Mouse (Mus musculus) heart, embryonic 13.5 days (tissue): ENCODE measurements around the gene Mab21l3. TPM values are rescaled to one million over a fixed set of nuclear protein-coding genes. Genes with fewer than 3 reads are reported as not detected.
A peak's percentile ranks its signal among the peaks of the same experiment; 100 is the strongest.

Experiments used
- ATAC-seq: fragments of 200-750 bp; cut with Nextera tagmentation; 2 replicates; pipeline ENCODE4 v1.8.0; 2017; ENCODE audit warnings: moderate TSS enrichment; ENCODE audit not compliant: insufficient number of reproducible peaks, low FRiP score, low TSS enrichment; ENCODE audit errors: extremely low read depth
- H3K27ac ChIP-seq: fragments of 300-500 bp; sonication (generic); replicated peaks from 2 replicates; pipeline ENCODE4 v1.5.1; 2015; ENCODE audit warnings: moderate library complexity, mild to moderate bottlenecking, inconsistent platforms
- H3K27me3 ChIP-seq: fragments of 300-500 bp; sonication (generic); replicated peaks from 2 replicates; pipeline ENCODE4 v1.6.1; 2015; ENCODE audit warnings: mild to moderate bottlenecking, inconsistent platforms
- H3K36me3 ChIP-seq: fragments of 300-500 bp; sonication (generic); 2 replicates; pipeline ENCODE4 v1.6.1; 2015; ENCODE audit warnings: mild to moderate bottlenecking, inconsistent platforms
- H3K4me1 ChIP-seq: fragments of 300-500 bp; sonication (generic); 2 replicates; pipeline ENCODE4 v1.6.1; 2015; ENCODE audit warnings: inconsistent platforms
- H3K4me2 ChIP-seq: fragments of 300-500 bp; sonication (generic); 2 replicates; pipeline ENCODE4 v1.6.1; 2015; ENCODE audit warnings: inconsistent platforms, mild to moderate bottlenecking, moderate library complexity
- H3K4me3 ChIP-seq: fragments of 300-500 bp; sonication (generic); 2 replicates; pipeline ENCODE4 v1.5.1; 2015; ENCODE audit warnings: moderate library complexity, mild to moderate bottlenecking, inconsistent platforms
- H3K9ac ChIP-seq: fragments of 300-500 bp; sonication (generic); 2 replicates; pipeline ENCODE4 v1.6.1; 2015; ENCODE audit warnings: inconsistent platforms, mild to moderate bottlenecking, moderate library complexity
- H3K9me3 ChIP-seq: fragments of 300-500 bp; sonication (generic); 2 replicates; pipeline ENCODE4 v1.6.1; 2016; ENCODE audit warnings: inconsistent platforms
- WGBS: fragments of 180-500 bp; shearing (Covaris S2); methylation state at CpG from one replicate; pipeline ENCODE4 v1.1.7; 2015; ENCODE audit warnings: mixed read lengths; 5-methylcytosine and 5-hydroxymethylcytosine counted together
- polyA plus RNA-seq: library from polyadenylated mRNA; unstranded; fragments of >200 nt; fragmentation: Nextera tagmentation; extraction: Ambion mirVana; gene quantifications from 2 replicates; pipeline ENCODE4 v1.2.1, GENCODE M21; 2015

Gene Mab21l3
- polyA plus RNA-seq, 1 experiment from 2014 or later: 0.55 TPM

DNA sequence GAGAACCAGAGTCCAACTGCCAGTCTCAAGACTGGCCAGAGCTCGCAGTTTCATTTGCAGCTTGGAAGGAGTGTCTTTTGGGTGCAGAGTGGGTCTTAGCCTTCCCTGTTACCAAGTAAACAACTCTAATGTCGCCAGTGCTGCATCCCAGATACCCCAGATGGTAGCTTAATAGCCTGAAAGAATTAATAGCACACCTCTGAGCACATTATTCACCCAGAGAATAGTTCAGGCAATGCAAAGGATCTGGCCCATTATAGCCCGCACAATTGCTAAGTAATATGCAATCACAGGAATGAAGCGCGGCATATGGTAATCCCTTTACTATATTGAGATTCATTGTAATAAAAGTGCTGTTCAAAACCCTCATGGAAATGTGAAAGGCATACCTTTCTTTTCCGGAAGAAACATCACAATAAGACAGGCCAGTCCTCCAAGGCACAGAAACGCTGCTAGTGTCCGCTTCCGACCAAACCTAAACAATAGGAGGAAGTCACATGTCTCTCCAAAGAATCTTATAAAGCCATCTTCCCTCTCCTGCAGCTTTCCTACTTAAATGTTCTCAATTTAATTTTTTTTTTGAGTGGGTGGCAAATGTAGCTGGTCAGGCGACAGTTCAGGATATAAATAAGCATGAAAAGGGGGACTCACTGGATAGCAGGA lies 26.6 kb upstream of the Mab21l3 start:
- Histone ChIP-seq H3K4me3 (no peak overlapping the region), H3K4me2 (no peak overlapping the region), H3K4me1 (peaks cover 20% of the 10 kb centered on the region), H3K9ac (no peak overlapping the region), H3K27ac (peak overlapping the region; percentile 85), H3K9me3 (no peaks in the 10 kb centered on the region), H3K27me3 (no peaks in the 10 kb centered on the region), H3K36me3 (peaks cover 60% of the 10 kb centered on the region)
- 68% methylated on average over 10 of the region's 10 CpGs for WGBS
- ATAC-seq: no peak

DNA sequence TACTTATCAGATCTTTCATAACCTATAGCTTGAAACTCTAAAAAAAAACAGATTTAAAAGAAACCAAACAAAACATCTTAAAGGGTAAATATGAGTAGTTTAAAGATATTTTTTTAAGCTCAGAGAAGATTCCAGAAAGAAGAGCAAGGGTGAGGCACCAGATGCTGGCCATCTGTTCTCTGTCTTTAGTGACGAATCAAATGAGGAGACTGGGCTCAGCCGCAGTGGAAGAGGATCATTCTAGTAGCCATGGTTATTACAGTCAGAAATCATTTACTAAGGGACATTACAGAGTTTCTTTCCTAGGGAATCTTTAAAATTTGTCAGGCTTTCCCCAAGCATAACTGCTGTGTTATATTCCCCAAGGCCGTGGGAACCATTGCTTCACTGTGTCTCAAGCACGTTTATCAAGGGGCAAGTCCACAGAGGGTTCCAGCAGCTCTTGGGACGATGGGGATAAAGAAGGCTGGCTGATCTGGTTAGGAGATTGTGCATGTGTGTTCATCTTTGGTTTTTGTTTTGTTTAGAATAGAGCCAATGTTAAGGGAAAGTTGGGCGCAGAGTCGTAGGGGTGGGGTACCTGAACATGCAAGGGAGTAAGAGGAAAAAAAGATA lies 24.4 kb upstream of the Mab21l3 start:
- peaks cover 20% of the 10 kb centered on the region for H3K4me1 ChIP-seq
- H3K36me3 ChIP-seq: peaks cover 44% of the 10 kb centered on the region
- H3K4me3 ChIP-seq: no peak overlapping the region
- no peak overlapping the region for H3K27ac ChIP-seq
- no peak for ATAC-seq
- H3K9ac ChIP-seq: no peak overlapping the region
- WGBS: 83% methylated on average over 7 of the region's 7 CpGs
- H3K27me3 ChIP-seq: no peaks in the 10 kb centered on the region
- no peaks in the 10 kb centered on the region for H3K9me3 ChIP-seq
- H3K4me2 ChIP-seq: no peak overlapping the region

GRCm38 (mm10) chr3:101871951-101872350 lies 23.2 kb upstream of the Mab21l3 start:
- Histone ChIP-seq H3K27me3 (no peaks in the 10 kb centered on the region), H3K4me1 (peaks cover 17% of the 10 kb centered on the region), H3K4me2 (no peak overlapping the region), H3K36me3 (peaks cover 35% of the 10 kb centered on the region), H3K9ac (no peak overlapping the region), H3K27ac (no peak overlapping the region), H3K4me3 (no peak overlapping the region), H3K9me3 (no peaks in the 10 kb centered on the region)
- 77% methylated on average over 9 of the region's 9 CpGs for WGBS
- ATAC-seq: no peak

- WGBS: 66% methylated on average over 4 of the region's 4 CpGs
Measured at GRCm38 (mm10) chr3:101867001-101867421, 18.3 kb upstream of the Mab21l3 start.

GRCm38 (mm10) chr3:101861856-101862255 lies 13.1 kb upstream of the Mab21l3 start:
- H3K4me1 ChIP-seq: no peaks in the 10 kb centered on the region
- H3K27me3 ChIP-seq: no peaks in the 10 kb centered on the region
- H3K4me2 ChIP-seq: no peak overlapping the region
- WGBS: 69% methylated on average over 3 of the region's 3 CpGs
- no peaks in the 10 kb centered on the region for H3K9me3 ChIP-seq
- no peak for ATAC-seq
- no peak overlapping the region for H3K27ac ChIP-seq
- H3K4me3 ChIP-seq: no peak overlapping the region
- no peak overlapping the region for H3K9ac ChIP-seq
- peaks cover 73% of the 10 kb centered on the region for H3K36me3 ChIP-seq

More at GRCm38 (mm10) chr3:101867001-101867421, 18.3 kb upstream of the Mab21l3 start:
- H3K36me3 ChIP-seq: peaks cover 36% of the 10 kb centered on the region
- no peaks in the 10 kb centered on the region for H3K4me1 ChIP-seq
- H3K4me3 ChIP-seq: no peak overlapping the region
- no peaks in the 10 kb centered on the region for H3K9me3 ChIP-seq
- no peak overlapping the region for H3K4me2 ChIP-seq
- H3K27me3 ChIP-seq: no peaks in the 10 kb centered on the region
- H3K27ac ChIP-seq: no peak overlapping the region
- ATAC-seq: no peak
- H3K9ac ChIP-seq: no peak overlapping the region

GRCm38 (mm10) chr3:101860151-101860550 lies 11.4 kb upstream of the Mab21l3 start:
- no peak overlapping the region for H3K4me3 ChIP-seq
- no peak overlapping the region for H3K4me2 ChIP-seq
- WGBS: 56% methylated on average over 7 of the region's 7 CpGs
- no peak overlapping the region for H3K9ac ChIP-seq
- no peaks in the 10 kb centered on the region for H3K27me3 ChIP-seq
- no peak overlapping the region for H3K27ac ChIP-seq
- peaks cover 70% of the 10 kb centered on the region for H3K36me3 ChIP-seq
- no peak for ATAC-seq
- H3K4me1 ChIP-seq: no peaks in the 10 kb centered on the region
- no peaks in the 10 kb centered on the region for H3K9me3 ChIP-seq

DNA sequence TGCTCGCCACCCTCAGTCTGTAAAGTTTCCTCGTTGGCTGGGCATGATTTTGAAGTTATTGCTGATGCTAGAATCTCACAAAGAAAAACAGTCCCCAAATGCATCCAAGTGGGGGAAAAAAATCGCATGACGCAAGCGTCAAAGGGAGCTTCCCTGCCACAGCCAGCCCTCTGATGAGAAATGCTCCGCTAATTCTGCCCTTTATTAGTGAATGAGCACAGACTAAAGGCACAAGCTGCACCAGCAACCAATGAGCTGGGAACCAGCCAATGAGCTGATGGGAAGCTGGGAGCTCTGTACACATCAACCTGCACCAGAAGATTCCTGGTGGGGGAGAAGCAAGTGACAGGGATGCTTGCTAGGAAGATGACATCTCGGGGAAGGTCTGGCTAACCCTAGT lies 11.0 kb upstream of the Mab21l3 start:
- no peaks in the 10 kb centered on the region for H3K9me3 ChIP-seq
- no peak overlapping the region for H3K4me2 ChIP-seq
- no peak for ATAC-seq
- H3K36me3 ChIP-seq: peaks cover 70% of the 10 kb centered on the region
- no peaks in the 10 kb centered on the region for H3K27me3 ChIP-seq
- H3K4me3 ChIP-seq: no peak overlapping the region
- no peak overlapping the region for H3K27ac ChIP-seq
- no peaks in the 10 kb centered on the region for H3K4me1 ChIP-seq
- 85% methylated on average over 7 of the region's 7 CpGs for WGBS
- no peak overlapping the region for H3K9ac ChIP-seq

GRCm38 (mm10) chr3:101854075-101854474 lies 5.3 kb upstream of the Mab21l3 start:
- Histone ChIP-seq H3K27ac (no peak overlapping the region), H3K9ac (no peak overlapping the region), H3K36me3 (peaks cover 18% of the 10 kb centered on the region), H3K4me2 (no peak overlapping the region), H3K27me3 (no peaks in the 10 kb centered on the region), H3K4me3 (no peak overlapping the region), H3K4me1 (peaks cover 10% of the 10 kb centered on the region), H3K9me3 (no peaks in the 10 kb centered on the region)
- WGBS: 66% methylated on average over 1 of the region's 1 CpGs
- ATAC-seq: no peak

- no peak for ATAC-seq
- Histone ChIP-seq H3K4me2 (no peak overlapping the region), H3K27me3 (no peaks in the 10 kb centered on the region), H3K36me3 (0 out of 2 replicates have a peak, but pooled peaks cover 3% of the 10 kb centered on the region), H3K4me3 (no peak overlapping the region), H3K9me3 (no peaks in the 10 kb centered on the region), H3K27ac (no peak overlapping the region), H3K4me1 (peaks cover 10% of the 10 kb centered on the region), H3K9ac (no peak overlapping the region)
- WGBS: 60% methylated on average over 6 of the region's 6 CpGs
Measured at GRCm38 (mm10) chr3:101851363-101851762, 2.6 kb upstream of the Mab21l3 start.

DNA sequence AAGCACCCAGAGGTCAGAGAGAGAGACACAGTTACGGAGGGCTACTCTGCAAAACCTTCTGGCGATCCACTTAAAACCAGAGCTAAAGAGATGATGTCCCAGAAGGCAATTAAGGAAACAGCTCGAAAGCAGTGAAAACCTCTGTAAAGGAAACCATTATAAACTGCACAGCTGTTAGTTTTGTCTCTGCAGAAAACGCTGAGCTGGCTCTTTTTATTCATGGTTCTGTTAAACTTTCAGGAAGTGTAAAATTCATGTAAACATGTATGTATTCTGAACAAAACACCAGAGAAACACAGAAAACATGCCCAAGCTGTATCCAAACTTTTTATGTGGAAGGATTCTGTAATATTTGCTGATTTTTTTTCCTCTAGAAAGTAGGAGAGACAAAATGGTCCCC lies 2.7 kb downstream of the Mab21l3 start:
- Histone ChIP-seq H3K4me3 (no peak overlapping the region), H3K4me2 (no peak overlapping the region), H3K4me1 (no peaks in the 10 kb centered on the region), H3K36me3 (no peaks in the 10 kb centered on the region), H3K27me3 (no peaks in the 10 kb centered on the region), H3K9me3 (no peaks in the 10 kb centered on the region), H3K9ac (no peak overlapping the region), H3K27ac (no peak overlapping the region)
- no peak for ATAC-seq
- WGBS: 70% methylated on average over 4 of the region's 4 CpGs

- Histone ChIP-seq H3K27me3 (no peaks in the 10 kb centered on the region), H3K36me3 (no peaks in the 10 kb centered on the region), H3K27ac (no peak overlapping the region), H3K4me2 (no peak overlapping the region), H3K9me3 (no peaks in the 10 kb centered on the region), H3K4me1 (no peaks in the 10 kb centered on the region), H3K9ac (no peak overlapping the region), H3K4me3 (no peak overlapping the region)
- 72% methylated on average over 7 of the region's 7 CpGs for WGBS
- ATAC-seq: no peak
Measured at GRCm38 (mm10) chr3:101842372-101843094, 6.2 kb downstream of the Mab21l3 start.
